Mouse (Mus musculus) C2C12 (cell line): ENCODE measurements around the gene Tas2r135.

Experiments
- CTCF ChIP-seq: IDR thresholded peaks from one replicate; pipeline ENCODE4 v1.5.1; 2011; ENCODE audit not compliant: control insufficient read depth, insufficient read depth, insufficient read length
- FOSL1 ChIP-seq: IDR thresholded peaks from one replicate; pipeline ENCODE4 v1.8.0; 2011; ENCODE audit warnings: mild to moderate bottlenecking, low read length; ENCODE audit not compliant: poor library complexity, insufficient read depth, severe bottlenecking
- MAX ChIP-seq: IDR thresholded peaks from one replicate; pipeline ENCODE4 v1.6.1; 2011; ENCODE audit warnings: mild to moderate bottlenecking, control low read depth

DNA sequence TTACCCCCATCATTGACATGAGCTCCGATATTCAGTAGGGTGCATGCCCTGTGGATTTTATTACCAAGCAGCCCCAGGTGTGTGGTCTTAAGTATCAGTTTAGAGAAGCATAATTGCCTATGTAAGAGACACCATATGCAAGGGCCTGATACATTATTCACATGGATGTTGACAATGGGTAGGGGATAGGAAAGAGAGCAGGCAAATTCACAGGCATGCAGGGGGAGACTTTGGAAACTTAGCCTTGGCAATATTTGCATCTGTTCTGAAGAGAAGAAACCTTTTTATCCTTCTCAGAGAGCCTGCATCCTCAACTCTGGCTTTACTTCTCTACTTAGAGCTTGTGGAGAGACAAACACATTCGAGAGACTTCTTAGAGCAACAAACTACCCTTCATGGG is at the start of gene Tas2r135:
- no peak for TF ChIP-seq FOSL1
- TF ChIP-seq CTCF, result no peak
- TF ChIP-seq MAX, result no peak
